Mouse (Mus musculus) lung, postnatal 0 days (tissue): ENCODE data around the gene Tesc.

Source experiments
- CTCF ChIP-seq: IDR thresholded peaks from 2 replicates; pipeline ENCODE4 v1.5.1; 2016; ENCODE audit warnings: antibody characterized with exemption, mild to moderate bottlenecking
- EP300 ChIP-seq: IDR thresholded peaks from 2 replicates; pipeline ENCODE4 v1.6.1; 2016; ENCODE audit warnings: antibody characterized with exemption, mild to moderate bottlenecking, control low read depth

- TF ChIP-seq CTCF (no peak), EP300 (no peak)
These were observed 59.4 kb downstream of the Tesc start for GRCm38 (mm10) chr5:118086956-118087355.
